Mouse (Mus musculus) megakaryocyte-erythroid progenitor cell, adult 5-6 weeks (primary cell): Measurements from ENCODE around the gene Rps15a. TPM values are rescaled to one million over a fixed set of nuclear protein-coding genes. Genes with fewer than 3 reads are reported as not detected.
A peak's percentile ranks its signal among the peaks of the same experiment; 100 is the strongest.

Experiments
- ATAC-seq: replicated peaks from 2 replicates; pipeline ENCODE4 v1.8.0; 2016; ENCODE audit warnings: mild to moderate bottlenecking, inconsistent platforms; ENCODE audit not compliant: severe bottlenecking, poor library complexity, low FRiP score, low TSS enrichment
- total RNA-seq, 2 experiments: library from RNA; stranded (forward) in 1 of 2; stranded (reverse) in 1 of 2; fragments of 200-1000, 215-1000 nt in 1 of 2; fragments of >200 nt in 1 of 2; fragmentation: Nextera tagmentation in 1 of 2; gene quantifications; 2 replicates each; pipeline ENCODE4 v1.2.3; 2014 to 2017

The Rps15a gene
- 3,409 and 3,689 TPM in 2 replicates for total RNA-seq (2014; fragmentation: Nextera tagmentation)
- total RNA-seq (2017): 865 and 930 TPM in 2 replicates

GRCm38 (mm10) chr7:118115877-118116568 is at the start of gene Rps15a:
Gene Rps15a, minus strand, starts transcription at chr7:118116188.
- peak; percentile 92 for ATAC-seq

- ATAC-seq: no peak
These were observed 47.0 kb upstream of the Rps15a start for GRCm38 (mm10) chr7:118163006-118163405.

GRCm38 (mm10) chr7:118160121-118160520 is 44.1 kb upstream of the Rps15a start:
- ATAC-seq: no peak

GRCm38 (mm10) chr7:118156461-118156860 is 40.5 kb upstream of the Rps15a start:
- no peak for ATAC-seq

GRCm38 (mm10) chr7:118154150-118154549 is 38.2 kb upstream of the Rps15a start:
- no peak for ATAC-seq

- ATAC-seq: peak; percentile 85
These were observed 27.6 kb upstream of the Rps15a start for GRCm38 (mm10) chr7:118143602-118144001.

- peak; percentile 95 for ATAC-seq
These were observed 27.1 kb upstream of the Rps15a start for GRCm38 (mm10) chr7:118143123-118143522.

GRCm38 (mm10) chr7:118141271-118141670 is 25.3 kb upstream of the Rps15a start:
- no peak for ATAC-seq

- ATAC-seq: no peak
These were observed 19.1 kb upstream of the Rps15a start for GRCm38 (mm10) chr7:118135128-118135527.

GRCm38 (mm10) chr7:118129430-118130041 is 13.5 kb upstream of the Rps15a start, which contains the start of gene Arl6ip1:
Gene Arl6ip1, minus strand, starts transcription at chr7:118129662.
- peak; percentile 95 for ATAC-seq

GRCm38 (mm10) chr7:118128925-118129429 is 13.0 kb upstream of the Rps15a start:
- ATAC-seq: no peak

- ATAC-seq: peak; percentile 22; the same call in 1 of the 2 replicates
These were observed 10.4 kb upstream of the Rps15a start for GRCm38 (mm10) chr7:118126219-118126875.

GRCm38 (mm10) chr7:118125736-118126135 is 9.7 kb upstream of the Rps15a start:
- ATAC-seq: no peak

- ATAC-seq: no peak
These were observed 7.8 kb upstream of the Rps15a start for GRCm38 (mm10) chr7:118123512-118124411.

- ATAC-seq: no peak
These were observed 6.2 kb upstream of the Rps15a start for GRCm38 (mm10) chr7:118122235-118122634.

GRCm38 (mm10) chr7:118120654-118121053 is 4.7 kb upstream of the Rps15a start:
- no peak for ATAC-seq

- ATAC-seq: no peak
These were observed 4.0 kb upstream of the Rps15a start for GRCm38 (mm10) chr7:118119946-118120345.

- ATAC-seq: no peak
These were observed 3.2 kb upstream of the Rps15a start for GRCm38 (mm10) chr7:118119142-118119541.

GRCm38 (mm10) chr7:118118426-118118825 is 2.4 kb upstream of the Rps15a start:
- no peak for ATAC-seq
